Mouse (Mus musculus): Measurements from ENCODE around the gene Lmna. TPM values are rescaled to one million over a fixed set of nuclear protein-coding genes. Genes with fewer than 3 reads are reported as not detected.

Gene Lmna
- total and polyA plus RNA-seq, 3 experiments: 128 to 388 (median 302) TPM

DNA sequence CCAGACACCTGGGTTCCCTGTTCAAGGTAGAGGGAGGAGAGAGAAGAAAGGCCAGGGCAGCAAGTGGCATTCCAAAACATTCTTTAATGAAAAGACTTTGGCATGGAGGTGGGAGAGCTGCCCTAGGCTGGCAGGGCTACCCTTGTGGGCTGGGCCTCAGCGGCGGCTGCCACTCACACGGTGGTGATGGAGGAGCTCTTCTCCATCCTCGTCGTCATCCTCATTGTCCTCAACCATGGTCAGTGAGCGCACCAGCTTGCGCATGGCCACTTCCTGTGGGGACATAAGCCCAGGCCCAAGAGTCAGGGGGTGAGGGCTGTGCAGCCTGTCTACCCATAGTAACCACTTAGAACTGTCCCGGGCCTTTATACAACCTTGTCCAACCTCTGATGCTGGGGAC, 26.6 kb downstream of the Lmna start:
- Histone ChIP-seq H3K4me3 (ENCODE audit: control insufficient read depth in 1 of 2, insufficient read depth in 1 of 2, low read depth in 2 of 2, low read length in 2 of 2) (no peak overlapping the region), H3K27me3 (ENCODE audit: control insufficient read depth in 1 of 2, insufficient read depth in 2 of 2, low read length in 2 of 2) (no peaks in the 10 kb centered on the region), H3K36me3 (ENCODE audit: control insufficient read depth in 1 of 2, insufficient read depth in 2 of 2, low read length in 2 of 2) (peaks cover 0 to 2% of the 10 kb centered on the region in 2 experiments; a peak in 2 of 4 replicates), H3K27ac (ENCODE audit: control insufficient read depth, low read depth, low read length) (no peak overlapping the region), H3K4me1 (ENCODE audit: control insufficient read depth in 1 of 2, insufficient read depth in 2 of 2, low read length in 2 of 2) (no peaks in the 10 kb centered on the region), H3K9me3 (replicated peaks; ENCODE audit: insufficient read depth, low read length) (no peaks in the 10 kb centered on the region), H3K9ac (ENCODE audit: control insufficient read depth, low read depth, low read length, poor library complexity, severe bottlenecking) (no peak overlapping the region), H3K79me2 (ENCODE audit: control insufficient read depth, insufficient read depth, low read length, poor library complexity) (no peaks in the 10 kb centered on the region)
- no peak for DNase-seq (ENCODE audit: low read depth, low spot score)
- TF ChIP-seq NRF1 (IDR thresholded peaks at IDR 0.05; ENCODE audit: insufficient read depth, low read depth, low read length, poor library complexity, severe bottlenecking) (no peak), POLR2A (IDR thresholded peaks at IDR 0.05; ENCODE audit: control insufficient read depth in 1 of 2, insufficient read depth in 1 of 2, low read depth in 1 of 2, low read length in 2 of 2, poor library complexity in 1 of 2) (no peak), EP300 (IDR thresholded peaks at IDR 0.05; ENCODE audit: low read depth in 1 of 2, low read length in 2 of 2) (no peak), GATA1 (IDR thresholded peaks at IDR 0.05; ENCODE audit: low read depth, low read length) (no peak), SMC3 (IDR thresholded peaks at IDR 0.05; ENCODE audit: low read depth, low read length) (no peak), CHD1 (IDR thresholded peaks at IDR 0.05; ENCODE audit: low read depth, low read length) (no peak), MYC (IDR thresholded peaks at IDR 0.05; ENCODE audit: low read depth, low read length) (no peak), JUND (IDR thresholded peaks at IDR 0.05; ENCODE audit: low read depth, low read length) (no peak), ZC3H11A (IDR thresholded peaks at IDR 0.05; ENCODE audit: low read depth, low read length) (no peak), MYB (IDR thresholded peaks at IDR 0.05; ENCODE audit: low read depth, low read length) (no peak), MXI1 (IDR thresholded peaks at IDR 0.05; ENCODE audit: low read depth, low read length) (no peak), ZKSCAN1 (IDR thresholded peaks at IDR 0.05; ENCODE audit: low read depth, low read length) (no peak), CHD2 (IDR thresholded peaks at IDR 0.05; ENCODE audit: low read length) (no peak)

DNA sequence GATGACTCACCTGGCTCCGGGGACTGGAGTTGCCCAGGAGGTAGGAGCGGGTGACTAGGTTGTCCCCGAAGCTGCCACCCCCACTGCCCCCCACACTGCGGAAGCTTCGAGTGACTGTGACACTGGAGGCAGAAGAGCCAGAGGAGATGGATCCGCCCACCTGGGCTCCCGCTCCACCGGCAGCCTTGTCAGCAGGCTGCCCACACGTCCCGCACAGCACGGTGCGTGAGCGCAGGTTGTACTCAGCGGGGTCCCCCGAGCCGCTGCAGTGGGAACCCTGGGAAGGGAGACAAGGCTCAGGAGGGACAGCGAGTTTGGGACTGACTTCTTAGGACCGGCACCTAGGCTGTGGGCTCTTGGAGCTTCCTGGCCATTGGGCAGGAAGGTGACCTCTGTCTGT, 27.4 kb downstream of the Lmna start:
- H3K27me3 ChIP-seq (ENCODE audit: control insufficient read depth in 1 of 2, insufficient read depth in 2 of 2, low read length in 2 of 2): no peaks in the 10 kb centered on the region
- H3K4me3 ChIP-seq (ENCODE audit: control insufficient read depth in 1 of 2, insufficient read depth in 1 of 2, low read depth in 2 of 2, low read length in 2 of 2): no peak overlapping the region
- H3K4me1 ChIP-seq (ENCODE audit: control insufficient read depth in 1 of 2, insufficient read depth in 2 of 2, low read length in 2 of 2): peaks cover 0 to 3% of the 10 kb centered on the region in 2 experiments; a peak in 1 of 4 replicates
- TF ChIP-seq ZNF384 (IDR thresholded peaks at IDR 0.05; ENCODE audit: low read depth, low read length): no peak
- TF ChIP-seq MAZ (IDR thresholded peaks at IDR 0.05; ENCODE audit: low read depth, low read length): no peak
- no peak for TF ChIP-seq EP300 (IDR thresholded peaks at IDR 0.05; ENCODE audit: low read depth in 1 of 2, low read length in 2 of 2)
- TF ChIP-seq UBTF (IDR thresholded peaks at IDR 0.05; ENCODE audit: borderline replicate concordance, insufficient read depth, low read depth, low read length): no peak
- TF ChIP-seq HCFC1 (IDR thresholded peaks at IDR 0.05; ENCODE audit: low read depth, low read length): no peak
- TF ChIP-seq GABPA (IDR thresholded peaks at IDR 0.05; ENCODE audit: low read depth, low read length): no peak
- TF ChIP-seq ELF1 (IDR thresholded peaks at IDR 0.05; ENCODE audit: low read depth, low read length): no peak
- TF ChIP-seq NELFE (IDR thresholded peaks at IDR 0.05; ENCODE audit: low read depth, low read length): no peak
- TF ChIP-seq KAT2A (conservative IDR thresholded peaks at IDR 0.05; ENCODE audit: low read depth, low read length): no peak
- no peak for TF ChIP-seq CTCF (IDR thresholded peaks at IDR 0.05 in 2 of 3, conservative IDR thresholded peaks at IDR 0.05 in 1 of 3; ENCODE audit: control insufficient read depth in 1 of 3, insufficient read depth in 1 of 3, low read depth in 2 of 3, low read length in 3 of 3, poor library complexity in 1 of 3, severe bottlenecking in 1 of 3)
- no peak for TF ChIP-seq MXI1 (IDR thresholded peaks at IDR 0.05; ENCODE audit: low read depth, low read length)
- peaks cover 0 to 2% of the 10 kb centered on the region in 2 experiments; a peak in 2 of 4 replicates for H3K36me3 ChIP-seq (ENCODE audit: control insufficient read depth in 1 of 2, insufficient read depth in 2 of 2, low read length in 2 of 2)
- no peaks in the 10 kb centered on the region for H3K9me3 ChIP-seq (replicated peaks; ENCODE audit: insufficient read depth, low read length)
- no peak for DNase-seq (ENCODE audit: low read depth, low spot score)
- H3K9ac ChIP-seq (ENCODE audit: control insufficient read depth, low read depth, low read length, poor library complexity, severe bottlenecking): no peak overlapping the region
- no peaks in the 10 kb centered on the region for H3K79me2 ChIP-seq (ENCODE audit: control insufficient read depth, insufficient read depth, low read length, poor library complexity)
- H3K27ac ChIP-seq (ENCODE audit: control insufficient read depth, low read depth, low read length): no peak overlapping the region

All from MEL (cell line).